Mouse (Mus musculus): ENCODE results near the gene Hadhb. TPM values are rescaled to one million over a fixed set of nuclear protein-coding genes. Genes with fewer than 3 reads are reported as not detected.

Hadhb gene
- polyA plus RNA-seq, 1 experiment from 2014 or later, result 107 TPM

- no peaks in the 10 kb centered on the region for H3K9me3 ChIP-seq (ENCODE audit: low read length)
- TF ChIP-seq EP300 (IDR thresholded peaks at IDR 0.05), result no peak
- peak; percentile 23 for TF ChIP-seq CTCF (IDR thresholded peaks at IDR 0.05)
- peak within 1 kb of the TSS; percentile 81 for H3K27ac ChIP-seq (ENCODE audit: low read length)
- WGBS, result 3% methylated on average over 71 of the region's 71 CpGs
- H3K4me2 ChIP-seq (replicated peaks; ENCODE audit: low read depth, low read length), result peak within 1 kb of the TSS; percentile 92
- peak within 1 kb of the TSS; percentile 79 for H3K4me3 ChIP-seq (ENCODE audit: low read depth, low read length)
- DNase-seq (ENCODE audit: low spot score), result peak; percentile 98
- no peaks in the 10 kb centered on the region for H3K36me3 ChIP-seq (ENCODE audit: insufficient read depth, low read length)
- ATAC-seq, result peak; percentile 100
- no peaks in the 10 kb centered on the region for H3K4me1 ChIP-seq (ENCODE audit: insufficient read depth, low read depth, low read length)
- no peaks in the 10 kb centered on the region for H3K27me3 ChIP-seq (replicated peaks; ENCODE audit: insufficient read depth, low read length)
- peak within 1 kb of the TSS; percentile 48 for H3K9ac ChIP-seq (replicated peaks; ENCODE audit: low read depth)
Measured at GRCm38 (mm10) chr5:30232271-30232971, 77.4 kb downstream of the Hadhb start, which contains the start of gene Selenoi. Gene Selenoi (plus strand): TSS chr5:30232581.

- Histone ChIP-seq H3K4me1 (ENCODE audit: insufficient read depth, low read depth, low read length) (no peaks in the 10 kb centered on the region), H3K27ac (ENCODE audit: low read length) (peak overlapping the region; percentile 81), H3K36me3 (ENCODE audit: insufficient read depth, low read length) (no peaks in the 10 kb centered on the region), H3K27me3 (replicated peaks; ENCODE audit: insufficient read depth, low read length) (no peaks in the 10 kb centered on the region), H3K9me3 (ENCODE audit: low read length) (no peaks in the 10 kb centered on the region), H3K9ac (replicated peaks; ENCODE audit: low read depth) (peak overlapping the region; percentile 48), H3K4me2 (replicated peaks; ENCODE audit: low read depth, low read length) (peak overlapping the region; percentile 92), H3K4me3 (ENCODE audit: low read depth, low read length) (peak overlapping the region; percentile 79)
- WGBS, result 2% methylated on average over 15 of the region's 15 CpGs
- DNase-seq (ENCODE audit: low spot score), result peak; percentile 19
- no peak for ATAC-seq
- TF ChIP-seq EP300 (IDR thresholded peaks at IDR 0.05), result no peak
- no peak for TF ChIP-seq CTCF (IDR thresholded peaks at IDR 0.05)
Measured at GRCm38 (mm10) chr5:30233042-30233441, 78.0 kb downstream of the Hadhb start.

DNA sequence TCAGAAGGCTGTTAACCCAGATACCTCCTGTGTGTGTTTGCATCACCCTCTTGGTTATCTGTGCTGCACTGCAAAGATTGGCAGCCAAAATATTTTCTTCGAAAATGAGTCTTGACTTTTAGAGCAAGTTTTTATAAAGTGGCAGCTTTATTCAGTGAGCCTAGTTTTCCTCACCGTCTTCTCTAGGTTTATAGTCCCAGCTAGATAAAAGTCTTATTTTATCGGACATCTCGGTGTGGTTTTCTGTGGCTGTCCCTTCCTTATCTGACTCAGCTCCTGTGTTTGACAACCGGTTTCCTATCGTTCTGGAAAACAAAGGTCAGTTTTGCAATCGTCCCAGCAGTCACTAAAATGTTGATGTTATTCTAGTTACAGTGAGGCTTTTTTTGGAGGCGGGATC is 78.9 kb downstream of the Hadhb start:
- no peak overlapping the region for H3K27ac ChIP-seq (ENCODE audit: low read length)
- no peak overlapping the region for H3K4me2 ChIP-seq (replicated peaks; ENCODE audit: low read depth, low read length)
- H3K9ac ChIP-seq (replicated peaks; ENCODE audit: low read depth), result no peak overlapping the region
- WGBS, result 28% methylated on average over 8 of the region's 8 CpGs
- DNase-seq (ENCODE audit: low spot score) (peak; percentile 34), ATAC-seq (no peak)
- TF ChIP-seq EP300 (IDR thresholded peaks at IDR 0.05) (no peak), CTCF (IDR thresholded peaks at IDR 0.05) (no peak)
- no peaks in the 10 kb centered on the region for H3K4me1 ChIP-seq (ENCODE audit: insufficient read depth, low read depth, low read length)
- H3K36me3 ChIP-seq (ENCODE audit: insufficient read depth, low read length), result no peaks in the 10 kb centered on the region
- no peaks in the 10 kb centered on the region for H3K27me3 ChIP-seq (replicated peaks; ENCODE audit: insufficient read depth, low read length)
- no peak overlapping the region for H3K4me3 ChIP-seq (ENCODE audit: low read depth, low read length)
- H3K9me3 ChIP-seq (ENCODE audit: low read length), result no peaks in the 10 kb centered on the region

MicroRNAs encoded within 50 kb of the gene (microRNA counts, 519-probe panel; counts per million panel counts)
- not detected for microRNA mmu-miR-1960

Small RNAs within 50 kb of the gene (microRNA-seq; reads per million reads assigned to microRNA genes)
- gene Mir1960, result not detected

Other genes starting within 250 kb of the Hadhb start
- 0.25 and 2.1 TPM in 2 replicates for gene Il6, start 142.1 kb upstream of the Hadhb start, polyA plus RNA-seq (2015; fragmentation: Nextera tagmentation; extraction: Ambion mirVana)
- gene Tyms, start 81.6 kb upstream of the Hadhb start, polyA plus RNA-seq (2015; fragmentation: Nextera tagmentation; extraction: Ambion mirVana), result 37.3 and 38.9 TPM in 2 replicates
- 0.04 and 0.05 TPM in 2 replicates for gene Garem2, start 50.1 kb upstream of the Hadhb start, polyA plus RNA-seq (2015; fragmentation: Nextera tagmentation; extraction: Ambion mirVana)
- gene 3110082J24Rik, start 49.2 kb upstream of the Hadhb start, polyA plus RNA-seq (2015; fragmentation: Nextera tagmentation; extraction: Ambion mirVana), result not detected in 2 replicates
- 107 and 110 TPM in 2 replicates for gene Hadha, start 86 bp upstream of the Hadhb start, polyA plus RNA-seq (2015; fragmentation: Nextera tagmentation; extraction: Ambion mirVana)
- 0.13 and 0.18 TPM in 2 replicates for gene Adgrf3, start 50.5 kb downstream of the Hadhb start, polyA plus RNA-seq (2015; fragmentation: Nextera tagmentation; extraction: Ambion mirVana)
- 9.4 and 11.0 TPM in 2 replicates for gene Selenoi, start 77.3 kb downstream of the Hadhb start, polyA plus RNA-seq (2015; fragmentation: Nextera tagmentation; extraction: Ambion mirVana)
- 6.5 and 8.4 TPM in 2 replicates for gene Drc1, start 126.1 kb downstream of the Hadhb start, polyA plus RNA-seq (2015; fragmentation: Nextera tagmentation; extraction: Ambion mirVana)